Mouse (Mus musculus) heart, adult 2 months (tissue): Measurements from ENCODE around the gene Piwil4. TPM values are rescaled to one million over a fixed set of nuclear protein-coding genes. Genes with fewer than 3 reads are reported as not detected.

Experiments used
- DNase-seq, 2 experiments: peaks; one replicate each; pipeline ENCODE4 v3.0.0; 2021
- H3K27ac ChIP-seq: fragments of 200-600 bp; 2 replicates; pipeline ENCODE4 v1.8.1; 2022
- H3K27me3 ChIP-seq: fragments of 200-500 bp; 2 replicates; pipeline ENCODE4 v1.6.1; 2012; ENCODE audit warnings: mild to moderate bottlenecking, low read length, inconsistent platforms, mixed read lengths; ENCODE audit not compliant: control insufficient read depth, insufficient read depth
- H3K36me3 ChIP-seq: fragments of 200-500 bp; 2 replicates; pipeline ENCODE4 v1.6.1; 2012; ENCODE audit warnings: low read length, inconsistent platforms; ENCODE audit not compliant: control insufficient read depth, insufficient read depth
- H3K4me1 ChIP-seq: fragments of 200-500 bp; 2 replicates; pipeline ENCODE4 v1.6.1; 2011; ENCODE audit warnings: low read length; ENCODE audit not compliant: control insufficient read depth, insufficient read depth
- H3K4me3 ChIP-seq: fragments of 200-600 bp; 2 replicates; pipeline ENCODE4 v1.8.1; 2022
- H3K79me2 ChIP-seq: fragments of 200-500 bp; replicated peaks from 2 replicates; pipeline ENCODE4 v1.6.1; 2012; ENCODE audit warnings: mild to moderate bottlenecking, inconsistent platforms, low read length, moderate library complexity, mixed read lengths; ENCODE audit not compliant: control insufficient read depth, insufficient read depth
- H3K9ac ChIP-seq: fragments of 200-500 bp; 2 replicates; pipeline ENCODE4 v1.6.1; 2012; ENCODE audit warnings: low read depth, mild to moderate bottlenecking, control low read depth, inconsistent platforms, low read length, mixed read lengths
- CTCF ChIP-seq: fragments of 200-600 bp; IDR thresholded peaks from 2 replicates; pipeline ENCODE4 v1.8.1; 2022; ENCODE audit warnings: antibody characterized with exemption, mild to moderate bottlenecking, moderate library complexity
- EP300 ChIP-seq: fragments of 200-500 bp; IDR thresholded peaks from 2 replicates; pipeline ENCODE4 v1.6.1; 2011; ENCODE audit warnings: low read depth, low read length, control low read depth; ENCODE audit not compliant: insufficient read depth
- POLR2A ChIP-seq: fragments of 200-500 bp; IDR thresholded peaks from 2 replicates; pipeline ENCODE4 v1.6.1; 2011; ENCODE audit warnings: mild to moderate bottlenecking, low read depth, low read length, control low read depth; ENCODE audit not compliant: insufficient read depth
- WGBS: fragments of 180-500 bp; shearing (Covaris S2); methylation state at CpG from one replicate; pipeline ENCODE4 v1.1.7; 2018; 5-methylcytosine and 5-hydroxymethylcytosine counted together
- intact Hi-C: fragments of 180-260 bp; cut with DNase I; formaldehyde crosslinking; loops from one replicate; pipeline ENCODE4 v1.15.1; 2025
- polyA plus RNA-seq: library from polyadenylated mRNA; depleted of rRNA; stranded (reverse); fragments of >200 nt; gene quantifications from 2 replicates; pipeline ENCODE4 v1.2.3, GENCODE M21; 2012
- total RNA-seq, 2 experiments: library from RNA; stranded (reverse); gene quantifications; 2 replicates each; pipeline ENCODE4 v1.2.3; 2021

Piwil4 gene
- total and polyA plus RNA-seq, 3 experiments, result not detected

GRCm38 (mm10) chr9:14754469-14754868 is 13.9 kb upstream of the Piwil4 start:
- TF ChIP-seq POLR2A (no peak), EP300 (no peak), CTCF (no peak)

GRCm38 (mm10) chr9:14753947-14754346 is 13.4 kb upstream of the Piwil4 start:
- no peaks in the 10 kb centered on the region for H3K79me2 ChIP-seq
- no peaks in the 10 kb centered on the region for H3K27me3 ChIP-seq
- no peak overlapping the region for H3K27ac ChIP-seq
- no peak for DNase-seq
- no peak overlapping the region for H3K9ac ChIP-seq
- no peaks in the 10 kb centered on the region for H3K36me3 ChIP-seq
- TF ChIP-seq EP300 (no peak), POLR2A (no peak), CTCF (no peak)
- intact Hi-C loops, result no loop called here
- H3K4me1 ChIP-seq, result no peaks in the 10 kb centered on the region; the same call in 1 of the 2 replicates
- H3K4me3 ChIP-seq, result no peak overlapping the region

More at GRCm38 (mm10) chr9:14754469-14754868, 13.9 kb upstream of the Piwil4 start:
- no peak for DNase-seq
- Histone ChIP-seq H3K27me3 (no peaks in the 10 kb centered on the region), H3K79me2 (no peaks in the 10 kb centered on the region), H3K4me3 (no peak overlapping the region), H3K4me1 (no peaks in the 10 kb centered on the region; the same call in 1 of the 2 replicates), H3K36me3 (no peaks in the 10 kb centered on the region), H3K9ac (no peak overlapping the region), H3K27ac (no peak overlapping the region)
- 81% methylated on average over 3 of the region's 3 CpGs for WGBS
- intact Hi-C loops, result no loop called here

GRCm38 (mm10) chr9:14752001-14752522 is 11.5 kb upstream of the Piwil4 start, which contains the start of gene Fut4:
Gene Fut4 (minus strand): TSS chr9:14752393.
- WGBS, result under 1% methylated on average over 25 of the region's 28 CpGs
- no peaks in the 10 kb centered on the region for H3K27me3 ChIP-seq
- intact Hi-C loops, result no loop called here
- peak; percentile 71 to 75 for DNase-seq
- peak within 1 kb of the TSS; percentile 70 for H3K9ac ChIP-seq
- H3K27ac ChIP-seq, result no peak within 1 kb of the TSS
- no peak for TF ChIP-seq CTCF
- no peak for TF ChIP-seq EP300
- TF ChIP-seq POLR2A, result no peak
- H3K4me3 ChIP-seq, result peak within 1 kb of the TSS; percentile 67
- H3K4me1 ChIP-seq, result no peaks in the 10 kb centered on the region; the same call in 1 of the 2 replicates
- H3K36me3 ChIP-seq, result no peaks in the 10 kb centered on the region
- H3K79me2 ChIP-seq, result no peaks in the 10 kb centered on the region

GRCm38 (mm10) chr9:14751503-14752000 is 11.0 kb upstream of the Piwil4 start:
- Histone ChIP-seq H3K36me3 (no peaks in the 10 kb centered on the region), H3K4me3 (peak overlapping the region; percentile 67), H3K27me3 (no peaks in the 10 kb centered on the region), H3K27ac (no peak overlapping the region), H3K4me1 (no peaks in the 10 kb centered on the region; the same call in 1 of the 2 replicates), H3K9ac (peak overlapping the region; percentile 70), H3K79me2 (no peaks in the 10 kb centered on the region)
- TF ChIP-seq POLR2A (no peak), EP300 (no peak), CTCF (no peak)
- WGBS, result 2% methylated on average over 50 of the region's 50 CpGs
- DNase-seq, result peak in 1 of 2 experiments; percentile 17
- intact Hi-C loops, result no loop called here

GRCm38 (mm10) chr9:14750901-14751502 is 10.5 kb upstream of the Piwil4 start:
- H3K79me2 ChIP-seq, result no peaks in the 10 kb centered on the region
- TF ChIP-seq POLR2A, result no peak
- TF ChIP-seq CTCF, result no peak
- no peak for TF ChIP-seq EP300
- no peaks in the 10 kb centered on the region for H3K36me3 ChIP-seq
- 54% methylated on average over 42 of the region's 42 CpGs for WGBS
- DNase-seq, result peak; percentile 19 to 38
- H3K27ac ChIP-seq, result no peak overlapping the region
- no peaks in the 10 kb centered on the region for H3K27me3 ChIP-seq
- H3K9ac ChIP-seq, result peak overlapping the region; percentile 70
- peak overlapping the region; percentile 67 for H3K4me3 ChIP-seq
- intact Hi-C loops, result no loop called here
- no peaks in the 10 kb centered on the region; the same call in 1 of the 2 replicates for H3K4me1 ChIP-seq

- H3K36me3 ChIP-seq, result no peaks in the 10 kb centered on the region
- no peak for TF ChIP-seq EP300
- no peak for TF ChIP-seq POLR2A
- no peak for TF ChIP-seq CTCF
- H3K9ac ChIP-seq, result no peak overlapping the region
- H3K79me2 ChIP-seq, result no peaks in the 10 kb centered on the region
- H3K4me1 ChIP-seq, result no peaks in the 10 kb centered on the region
- no peak overlapping the region for H3K27ac ChIP-seq
- H3K4me3 ChIP-seq, result no peak overlapping the region
- H3K27me3 ChIP-seq, result no peaks in the 10 kb centered on the region
- 75% methylated on average over 4 of the region's 4 CpGs for WGBS
- no peak for DNase-seq
- intact Hi-C loops, result no loop called here
These were observed 909 bp downstream of the Piwil4 start for GRCm38 (mm10) chr9:14739498-14740150.
